Mouse (Mus musculus) heart, embryonic 13.5 days (tissue): Measurements from ENCODE around the gene Cdc14a. TPM values are rescaled to one million over a fixed set of nuclear protein-coding genes. Genes with fewer than 3 reads are reported as not detected.
A peak's percentile ranks its signal among the peaks of the same experiment; 100 is the strongest.
"Not testable (repeated sequence)": the region's sequence is repeated elsewhere in the genome, so short reads cannot be mapped to it uniquely, and the experiment has no call there.

ENCODE experiments used
- ATAC-seq: fragments of 200-750 bp; cut with Nextera tagmentation; 2 replicates; pipeline ENCODE4 v1.8.0; 2017; ENCODE audit warnings: moderate TSS enrichment; ENCODE audit not compliant: insufficient number of reproducible peaks, low FRiP score, low TSS enrichment; ENCODE audit errors: extremely low read depth
- H3K27ac ChIP-seq: fragments of 300-500 bp; sonication (generic); replicated peaks from 2 replicates; pipeline ENCODE4 v1.5.1; 2015; ENCODE audit warnings: moderate library complexity, mild to moderate bottlenecking, inconsistent platforms
- H3K27me3 ChIP-seq: fragments of 300-500 bp; sonication (generic); replicated peaks from 2 replicates; pipeline ENCODE4 v1.6.1; 2015; ENCODE audit warnings: mild to moderate bottlenecking, inconsistent platforms
- H3K36me3 ChIP-seq: fragments of 300-500 bp; sonication (generic); 2 replicates; pipeline ENCODE4 v1.6.1; 2015; ENCODE audit warnings: mild to moderate bottlenecking, inconsistent platforms
- H3K4me1 ChIP-seq: fragments of 300-500 bp; sonication (generic); 2 replicates; pipeline ENCODE4 v1.6.1; 2015; ENCODE audit warnings: inconsistent platforms
- H3K4me2 ChIP-seq: fragments of 300-500 bp; sonication (generic); 2 replicates; pipeline ENCODE4 v1.6.1; 2015; ENCODE audit warnings: inconsistent platforms, mild to moderate bottlenecking, moderate library complexity
- H3K4me3 ChIP-seq: fragments of 300-500 bp; sonication (generic); 2 replicates; pipeline ENCODE4 v1.5.1; 2015; ENCODE audit warnings: moderate library complexity, mild to moderate bottlenecking, inconsistent platforms
- H3K9ac ChIP-seq: fragments of 300-500 bp; sonication (generic); 2 replicates; pipeline ENCODE4 v1.6.1; 2015; ENCODE audit warnings: inconsistent platforms, mild to moderate bottlenecking, moderate library complexity
- H3K9me3 ChIP-seq: fragments of 300-500 bp; sonication (generic); 2 replicates; pipeline ENCODE4 v1.6.1; 2016; ENCODE audit warnings: inconsistent platforms
- WGBS: fragments of 180-500 bp; shearing (Covaris S2); methylation state at CpG from one replicate; pipeline ENCODE4 v1.1.7; 2015; ENCODE audit warnings: mixed read lengths; 5-methylcytosine and 5-hydroxymethylcytosine counted together
- polyA plus RNA-seq: library from polyadenylated mRNA; unstranded; fragments of >200 nt; fragmentation: Nextera tagmentation; extraction: Ambion mirVana; gene quantifications from 2 replicates; pipeline ENCODE4 v1.2.1, GENCODE M21; 2015

Cdc14a gene
- polyA plus RNA-seq, 1 experiment from 2014 or later = 3.6 TPM

DNA sequence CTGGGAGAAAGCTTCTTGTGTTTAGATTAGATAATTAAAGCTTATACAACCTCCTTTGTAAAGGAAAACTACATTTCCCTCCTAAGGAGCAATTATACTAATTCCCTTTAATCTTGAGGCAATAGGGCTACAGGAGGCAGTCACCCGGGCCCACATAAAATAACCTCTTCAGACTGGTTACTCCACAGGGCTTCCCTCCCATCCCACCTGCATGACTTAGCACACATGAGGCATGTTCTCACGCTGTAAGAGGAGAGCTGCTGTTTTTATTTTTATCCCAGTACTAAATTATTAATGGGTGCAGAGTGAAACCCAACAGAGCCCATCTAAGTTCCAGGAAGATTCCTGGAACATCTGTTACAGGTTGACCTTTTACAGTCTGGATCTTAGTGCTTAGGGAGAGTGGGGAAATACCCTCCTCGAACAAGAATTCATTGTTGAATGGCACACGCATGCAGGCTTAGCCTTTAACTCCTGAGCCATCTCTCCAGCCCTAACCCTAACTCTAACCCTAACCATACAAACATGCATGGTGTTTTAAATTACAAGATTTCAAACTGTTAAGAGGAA, 54.9 kb downstream of the Cdc14a start:
- H3K27me3 ChIP-seq = no peaks in the 10 kb centered on the region
- no peak overlapping the region for H3K4me2 ChIP-seq
- peaks cover 11% of the 10 kb centered on the region for H3K4me1 ChIP-seq
- no peaks in the 10 kb centered on the region for H3K9me3 ChIP-seq
- H3K9ac ChIP-seq = no peak overlapping the region
- no peak overlapping the region for H3K4me3 ChIP-seq
- H3K27ac ChIP-seq = no peak overlapping the region
- H3K36me3 ChIP-seq = peaks cover 8% of the 10 kb centered on the region
- no peak for ATAC-seq
- WGBS = 50% methylated on average over 4 of the region's 4 CpGs

DNA sequence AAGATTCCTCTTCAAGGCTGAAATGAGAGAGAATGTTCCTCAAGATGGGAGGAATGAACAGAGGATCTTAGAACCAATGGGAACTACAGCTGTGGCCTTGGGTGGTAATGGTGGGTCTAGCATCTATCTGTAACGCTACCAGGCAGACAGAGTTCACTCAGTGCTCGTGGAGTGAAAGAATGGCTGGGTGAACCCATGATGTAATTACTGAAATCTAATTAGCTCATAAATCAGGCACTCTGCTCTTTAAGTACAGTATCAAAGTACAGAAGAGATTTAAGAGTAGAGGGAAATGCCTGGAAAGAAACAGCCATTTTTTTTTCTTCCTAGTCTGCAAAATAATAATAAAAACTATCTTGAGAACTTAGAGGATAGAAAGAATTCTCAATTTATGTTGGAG, 57.7 kb downstream of the Cdc14a start:
- Histone ChIP-seq H3K27me3 (no peaks in the 10 kb centered on the region), H3K4me3 (no peak overlapping the region), H3K4me2 (no peak overlapping the region), H3K9ac (no peak overlapping the region), H3K27ac (no peak overlapping the region), H3K36me3 (peaks cover 8% of the 10 kb centered on the region), H3K4me1 (peaks cover 11% of the 10 kb centered on the region), H3K9me3 (no peaks in the 10 kb centered on the region)
- ATAC-seq = no peak
- 86% methylated on average over 2 of the region's 2 CpGs for WGBS

DNA sequence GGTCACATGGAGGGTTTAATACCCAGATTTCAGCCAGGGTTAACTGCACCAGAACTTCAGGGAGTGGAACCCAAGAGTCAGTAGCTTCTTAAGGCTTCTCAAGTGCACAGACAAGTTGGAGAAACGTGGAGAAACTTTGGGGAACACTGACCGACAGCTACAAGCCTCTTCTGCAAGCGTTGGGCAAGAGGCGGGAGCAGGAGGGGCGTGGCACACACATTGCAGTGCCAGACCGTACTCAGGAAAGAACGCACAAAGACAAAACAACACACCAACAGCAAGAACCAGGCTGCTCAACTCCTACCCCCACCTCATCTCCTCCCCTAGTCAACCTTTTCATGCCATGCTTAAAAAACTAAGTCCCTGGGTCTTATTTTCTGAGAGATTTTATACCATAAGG, 61.9 kb downstream of the Cdc14a start:
- Histone ChIP-seq H3K27ac (no peak overlapping the region), H3K36me3 (peaks cover 11% of the 10 kb centered on the region), H3K4me1 (peaks cover 8% of the 10 kb centered on the region), H3K9me3 (no peaks in the 10 kb centered on the region), H3K4me2 (no peak overlapping the region), H3K9ac (no peak overlapping the region), H3K4me3 (no peak overlapping the region), H3K27me3 (no peaks in the 10 kb centered on the region)
- ATAC-seq = no peak
- WGBS = 80% methylated on average over 7 of the region's 7 CpGs

DNA sequence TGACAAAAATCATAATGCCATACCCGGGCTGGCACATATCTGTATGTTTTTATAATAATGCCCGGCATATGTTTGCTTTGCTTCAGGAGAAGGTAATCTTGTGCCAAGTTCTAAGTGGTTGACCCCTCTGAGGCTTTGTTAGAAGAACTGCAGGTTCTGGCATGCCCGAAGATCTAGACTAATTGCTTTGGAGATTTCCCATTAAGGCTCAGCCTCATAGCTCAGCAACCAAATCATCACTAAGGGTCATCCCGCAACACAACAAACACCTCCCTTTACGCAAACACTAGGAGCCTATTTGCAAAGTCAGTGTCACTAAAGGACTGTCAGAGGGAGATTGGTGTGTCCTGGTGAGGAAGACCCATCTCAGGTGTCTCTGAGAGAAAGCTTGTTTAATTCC, 62.7 kb downstream of the Cdc14a start:
- WGBS = 85% methylated on average over 5 of the region's 5 CpGs
- Histone ChIP-seq H3K27me3 (no peaks in the 10 kb centered on the region), H3K9me3 (no peaks in the 10 kb centered on the region), H3K27ac (no peak overlapping the region), H3K4me1 (peaks cover 8% of the 10 kb centered on the region), H3K4me3 (no peak overlapping the region), H3K4me2 (no peak overlapping the region), H3K36me3 (peaks cover 10% of the 10 kb centered on the region), H3K9ac (no peak overlapping the region)
- ATAC-seq = no peak

DNA sequence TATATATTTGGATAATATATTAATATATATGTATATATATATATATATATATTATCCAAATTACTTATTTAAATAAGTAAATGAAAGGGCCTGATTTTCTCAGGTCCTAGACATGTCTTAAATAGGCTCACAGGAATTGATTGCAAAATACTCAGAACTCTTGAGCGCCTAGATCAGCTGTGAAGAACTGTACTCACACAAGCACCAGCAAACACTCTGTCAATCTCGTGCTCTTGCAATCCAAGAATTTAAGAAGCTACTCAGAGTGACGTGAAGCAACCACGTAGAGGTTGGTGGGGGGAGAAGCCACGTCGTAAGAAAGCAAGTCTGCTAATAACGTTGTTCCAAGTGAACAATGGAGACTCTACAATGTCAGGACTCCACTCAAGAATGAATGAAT, 66.0 kb downstream of the Cdc14a start:
- Histone ChIP-seq H3K4me3 (no peak overlapping the region), H3K27me3 (no peaks in the 10 kb centered on the region), H3K36me3 (0 out of 2 replicates have a peak, but pooled peaks cover 3% of the 10 kb centered on the region), H3K4me1 (peaks cover 9% of the 10 kb centered on the region), H3K9ac (no peak overlapping the region), H3K4me2 (no peak overlapping the region), H3K27ac (no peak overlapping the region), H3K9me3 (no peaks in the 10 kb centered on the region)
- 85% methylated on average over 7 of the region's 7 CpGs for WGBS
- no peak for ATAC-seq

DNA sequence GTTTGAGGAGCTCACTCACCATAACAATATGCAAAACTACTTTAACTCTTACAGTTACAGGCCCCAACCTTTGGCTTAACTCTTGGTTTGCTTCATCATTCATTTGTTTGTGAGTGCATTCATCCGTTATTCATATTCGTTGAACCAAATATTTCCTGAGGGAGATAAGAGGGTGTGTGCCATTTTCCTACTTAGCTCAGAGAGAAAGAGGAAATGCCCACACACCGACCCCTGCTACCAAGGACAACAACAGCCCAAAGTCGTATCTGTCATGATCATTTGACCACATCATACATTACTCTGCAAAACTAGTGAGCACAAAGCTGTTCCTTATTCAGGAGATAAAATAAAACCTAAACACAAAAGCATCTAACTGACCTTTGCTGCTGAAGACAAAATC, 66.7 kb downstream of the Cdc14a start:
- ATAC-seq = no peak
- Histone ChIP-seq H3K27ac (no peak overlapping the region), H3K9ac (no peak overlapping the region), H3K4me1 (peaks cover 16% of the 10 kb centered on the region), H3K4me2 (no peak overlapping the region), H3K9me3 (no peaks in the 10 kb centered on the region), H3K36me3 (0 out of 2 replicates have a peak, but pooled peaks cover 3% of the 10 kb centered on the region), H3K4me3 (no peak overlapping the region), H3K27me3 (no peaks in the 10 kb centered on the region)
- WGBS = 68% methylated on average over 4 of the region's 4 CpGs

DNA sequence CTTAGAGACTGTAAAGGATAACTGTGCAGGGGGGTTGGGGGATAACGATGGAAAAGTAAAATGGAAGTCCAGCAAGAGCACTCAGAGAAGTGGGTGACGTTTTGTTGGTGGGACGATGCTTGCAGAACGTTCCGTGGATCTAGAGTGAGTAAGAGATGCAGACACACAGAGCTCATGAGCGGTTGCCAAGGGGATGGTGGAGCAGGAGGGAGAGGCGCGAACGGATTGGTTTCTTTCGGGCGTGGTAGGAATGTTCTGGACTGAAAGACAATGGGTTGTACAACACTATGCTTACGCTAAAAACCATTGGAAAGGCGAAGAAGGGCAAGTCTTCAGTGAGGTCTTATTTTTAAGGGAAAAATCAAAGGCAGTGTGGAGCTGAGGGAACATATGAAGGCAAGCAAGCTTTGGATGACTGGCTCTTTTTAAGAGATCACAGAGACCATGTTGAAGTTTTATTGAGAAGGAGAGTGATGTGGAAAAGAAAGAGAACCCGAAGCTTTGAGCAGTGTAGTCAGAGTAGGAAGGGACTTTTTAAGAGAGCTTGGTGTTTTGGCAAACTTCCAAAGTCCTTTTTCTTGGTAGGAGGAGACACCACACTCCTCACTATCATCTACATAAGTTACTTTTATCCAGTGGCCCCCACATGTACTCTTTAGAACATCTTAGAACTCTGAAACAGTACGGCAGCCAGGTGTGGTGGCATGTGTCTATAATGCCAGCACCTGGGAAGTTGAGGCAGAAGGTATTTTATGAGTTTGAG, 68.6 kb downstream of the Cdc14a start:
- Histone ChIP-seq H3K27ac (no peak overlapping the region), H3K9ac (no peak overlapping the region), H3K9me3 (no peaks in the 10 kb centered on the region), H3K4me1 (peaks cover 16% of the 10 kb centered on the region), H3K36me3 (no peaks in the 10 kb centered on the region), H3K27me3 (no peaks in the 10 kb centered on the region), H3K4me3 (no peak overlapping the region), H3K4me2 (no peak overlapping the region)
- WGBS = 88% methylated on average over 15 of the region's 15 CpGs
- ATAC-seq = no peak

DNA sequence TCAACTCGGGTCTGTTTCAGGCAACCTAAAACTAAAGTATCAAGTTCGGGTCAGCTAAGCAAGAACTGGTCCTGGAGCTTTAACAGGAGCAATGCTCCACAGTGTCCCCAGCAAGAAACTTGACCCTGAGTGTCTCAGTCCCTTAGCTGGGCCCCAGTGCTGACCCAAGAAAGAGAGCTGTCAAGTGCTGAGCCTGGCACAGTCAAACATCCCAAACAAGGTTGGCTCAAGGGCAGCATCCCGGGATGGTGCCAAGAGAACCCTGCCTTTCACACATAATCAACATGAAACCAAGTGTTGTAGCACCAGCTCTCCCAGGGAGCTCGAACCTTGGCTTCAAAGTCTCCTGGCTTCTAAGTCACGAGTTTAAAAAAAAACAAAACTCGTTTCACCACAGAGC, 71.3 kb downstream of the Cdc14a start:
- no peaks in the 10 kb centered on the region for H3K9me3 ChIP-seq
- peaks cover 8% of the 10 kb centered on the region for H3K4me1 ChIP-seq
- no peak overlapping the region for H3K4me2 ChIP-seq
- no peak overlapping the region for H3K4me3 ChIP-seq
- no peak for ATAC-seq
- no peak overlapping the region for H3K9ac ChIP-seq
- H3K27me3 ChIP-seq = no peaks in the 10 kb centered on the region
- H3K27ac ChIP-seq = 0 out of 2 replicates have a peak overlapping the region, but pooled peaks have one; percentile 41
- WGBS = 72% methylated on average over 6 of the region's 6 CpGs
- no peaks in the 10 kb centered on the region for H3K36me3 ChIP-seq

DNA sequence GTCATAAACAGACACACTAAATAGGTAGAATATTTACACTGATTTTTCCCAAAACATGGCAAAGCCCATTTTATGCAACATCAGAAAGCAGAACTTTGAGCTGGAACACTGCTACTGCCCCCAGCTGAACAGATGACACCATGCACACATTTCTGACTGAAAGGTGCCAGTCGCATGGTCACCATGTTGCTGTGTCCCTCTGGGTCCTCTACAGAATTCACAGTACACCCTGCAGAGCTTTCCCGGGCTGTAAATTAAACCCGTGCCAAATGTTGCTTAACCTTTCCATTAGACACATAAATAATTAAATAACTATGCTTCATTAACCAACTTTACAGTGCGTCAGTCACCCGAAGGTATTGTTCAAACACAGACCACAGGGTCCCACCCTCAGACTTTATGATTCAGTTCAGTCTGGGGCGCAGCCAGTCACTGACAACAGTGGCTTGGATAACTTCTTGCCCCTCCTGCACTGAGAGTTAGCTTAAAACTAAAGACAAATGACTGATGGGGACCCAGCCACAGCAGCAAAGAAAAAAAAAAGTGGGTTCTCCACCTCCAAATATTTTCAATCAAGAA, 73.4 kb downstream of the Cdc14a start:
- Histone ChIP-seq H3K27ac (no peak overlapping the region), H3K4me1 (peaks cover 8% of the 10 kb centered on the region), H3K36me3 (no peaks in the 10 kb centered on the region), H3K9me3 (no peaks in the 10 kb centered on the region), H3K9ac (no peak overlapping the region), H3K4me3 (no peak overlapping the region), H3K27me3 (no peaks in the 10 kb centered on the region), H3K4me2 (no peak overlapping the region)
- no peak for ATAC-seq
- 91% methylated on average over 6 of the region's 6 CpGs for WGBS

DNA sequence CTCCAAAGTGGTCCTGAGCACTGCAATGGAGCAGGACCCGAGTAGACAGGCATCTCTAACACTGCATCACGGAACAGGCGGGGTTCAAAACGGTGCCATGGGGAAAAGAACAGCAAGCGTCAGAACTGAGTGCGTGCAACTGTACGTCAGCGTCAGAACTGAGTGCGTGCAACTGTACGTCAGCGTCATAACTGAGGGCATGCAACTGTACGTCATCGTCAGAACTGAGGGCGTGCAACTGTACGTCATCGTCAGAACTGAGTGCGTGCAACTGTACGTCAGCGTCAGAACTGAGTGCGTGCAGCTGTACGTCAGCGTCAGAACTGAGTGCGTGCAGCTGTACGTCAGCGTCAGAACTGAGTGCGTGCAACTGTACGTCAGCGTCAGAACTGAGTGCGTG, 76.3 kb downstream of the Cdc14a start:
- WGBS = 92% methylated on average over 29 of the region's 29 CpGs

DNA sequence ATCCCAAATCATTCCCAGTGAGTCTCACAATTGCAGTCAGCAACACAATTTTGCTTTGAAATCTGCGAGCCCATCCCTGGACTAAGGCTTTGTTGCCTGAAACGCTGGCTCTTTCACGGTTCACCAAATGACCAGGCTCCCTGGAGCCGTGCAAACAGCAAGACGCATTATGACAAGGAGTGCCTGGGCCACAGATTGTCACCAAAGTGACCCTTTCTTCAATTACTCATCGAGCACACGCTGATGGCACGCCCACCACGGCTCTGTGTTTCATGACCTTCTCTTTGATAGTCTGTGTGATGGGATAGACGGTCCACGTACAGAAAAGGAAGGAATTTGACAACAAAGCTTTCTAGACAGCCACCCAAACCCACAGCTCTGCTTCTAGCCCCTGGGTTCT, 78.6 kb downstream of the Cdc14a start:
- Histone ChIP-seq H3K9ac (no peak overlapping the region), H3K4me2 (no peak overlapping the region), H3K27me3 (no peaks in the 10 kb centered on the region), H3K9me3 (no peaks in the 10 kb centered on the region), H3K27ac (no peak overlapping the region), H3K36me3 (peaks cover 5% of the 10 kb centered on the region; the same call in 1 of the 2 replicates), H3K4me1 (0 out of 2 replicates have a peak, but pooled peaks cover 6% of the 10 kb centered on the region), H3K4me3 (no peak overlapping the region)
- 89% methylated on average over 11 of the region's 11 CpGs for WGBS
- no peak for ATAC-seq

More for the DNA sequence above, 76.3 kb downstream of the Cdc14a start:
- H3K4me3 ChIP-seq, H3K36me3 ChIP-seq, H3K9me3 ChIP-seq, ATAC-seq, H3K9ac ChIP-seq, H3K27ac ChIP-seq, H3K4me1 ChIP-seq, H3K4me2 ChIP-seq, H3K27me3 ChIP-seq: not testable (repeated sequence)
